Mouse (Mus musculus) skeletal muscle tissue, adult 2 months (tissue): ENCODE data around the gene Fbxw4.
A peak's percentile ranks its signal among the peaks of the same experiment; 100 is the strongest.

Experiments used
- DNase-seq: peaks from one replicate; pipeline ENCODE4 v3.0.0-alpha.2; 2012; ENCODE audit warnings: low read depth, low spot score

Fbxw4 gene

GRCm38 (mm10) chr19:45542061-45542460 is 118.1 kb downstream of the Fbxw4 start:
- DNase-seq, result no peak

GRCm38 (mm10) chr19:45541409-45542041 is 118.6 kb downstream of the Fbxw4 start:
- peak; percentile 44 for DNase-seq

GRCm38 (mm10) chr19:45540657-45541408 is 119.3 kb downstream of the Fbxw4 start:
- no peak for DNase-seq

GRCm38 (mm10) chr19:45537505-45537904 is 122.6 kb downstream of the Fbxw4 start:
- no peak for DNase-seq

GRCm38 (mm10) chr19:45535929-45536328 is 124.2 kb downstream of the Fbxw4 start:
- no peak for DNase-seq

GRCm38 (mm10) chr19:45535214-45535735 is 124.8 kb downstream of the Fbxw4 start:
- DNase-seq, result no peak

- DNase-seq, result no peak
These were observed 126.5 kb downstream of the Fbxw4 start for GRCm38 (mm10) chr19:45533617-45534016.

- no peak for DNase-seq
These were observed 128.6 kb downstream of the Fbxw4 start for GRCm38 (mm10) chr19:45531554-45531953.

- DNase-seq, result no peak
These were observed 129.7 kb downstream of the Fbxw4 start for GRCm38 (mm10) chr19:45530200-45530995.

- no peak for DNase-seq
These were observed 130.8 kb downstream of the Fbxw4 start for GRCm38 (mm10) chr19:45529294-45529693.
